Mouse (Mus musculus) lung, postnatal 10 days (tissue): ENCODE data around the gene Fam120c.
"Not testable (repeated sequence)": the region's sequence is repeated elsewhere in the genome, so short reads cannot be mapped to it uniquely, and the experiment has no call there.

ENCODE experiments used
- DNase-seq: peaks from one replicate; pipeline ENCODE4 v3.0.0; 2021

Gene Fam120c

GRCm38 (mm10) chrX:151343761-151344500 is at the start of gene Fam120c:
Gene Fam120c, plus strand, starts transcription at chrX:151344175.
- peak; percentile 88 for DNase-seq

GRCm38 (mm10) chrX:151298329-151298728 is 45.6 kb upstream of the Fam120c start:
- DNase-seq = no peak

GRCm38 (mm10) chrX:151313732-151314131 is 30.2 kb upstream of the Fam120c start:
- DNase-seq = no peak

GRCm38 (mm10) chrX:151333615-151334014 is 10.4 kb upstream of the Fam120c start:
- DNase-seq = no peak

GRCm38 (mm10) chrX:151337804-151338203 is 6.2 kb upstream of the Fam120c start:
- DNase-seq = peak; percentile 43

GRCm38 (mm10) chrX:151344501-151344984 is 568 bp downstream of the Fam120c start:
- DNase-seq = peak; percentile 36

DNA sequence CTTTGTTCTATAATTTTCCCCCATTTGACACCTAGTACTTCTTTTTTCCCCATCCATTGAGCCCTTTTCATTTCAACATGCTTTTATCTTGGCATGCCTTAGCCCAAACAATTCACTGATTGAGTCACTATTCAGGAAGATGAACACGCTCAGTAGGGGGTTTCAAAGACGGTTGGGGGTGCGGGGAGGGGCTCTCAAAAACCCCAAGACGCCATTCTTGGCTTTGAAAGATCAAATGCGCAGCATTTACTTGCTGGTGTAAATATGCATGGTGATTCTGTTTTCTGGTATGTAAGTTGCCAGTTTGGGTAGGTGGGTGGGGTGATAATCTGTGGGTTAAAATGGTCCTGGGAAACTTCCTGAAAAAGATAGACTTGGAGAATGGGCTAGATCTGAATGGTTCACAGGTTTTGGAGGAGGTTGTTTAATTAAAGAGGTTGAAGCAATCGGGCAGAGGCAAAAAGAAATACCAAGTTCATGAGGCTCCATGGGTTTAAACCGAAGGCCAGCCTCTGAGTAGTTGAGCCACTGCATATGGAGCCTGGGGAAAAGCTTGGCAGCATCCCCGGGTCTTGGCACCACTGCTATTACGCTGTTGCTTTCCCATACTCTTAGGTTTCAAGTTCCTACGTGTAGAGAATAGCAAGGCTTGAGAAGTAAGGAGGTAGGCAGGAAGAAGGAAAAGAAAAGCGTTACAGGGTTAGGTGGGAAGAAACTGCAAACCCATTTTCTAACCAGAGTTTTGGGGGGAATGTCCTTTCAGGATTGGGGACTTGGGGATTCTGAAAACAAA is 1.6 kb downstream of the Fam120c start:
- DNase-seq = no peak

GRCm38 (mm10) chrX:151347278-151347677 is 3.3 kb downstream of the Fam120c start:
- DNase-seq = no peak

GRCm38 (mm10) chrX:151349322-151349721 is 5.3 kb downstream of the Fam120c start:
- DNase-seq = no peak

GRCm38 (mm10) chrX:151418801-151419200 is 74.8 kb downstream of the Fam120c start:
- no peak for DNase-seq

DNA sequence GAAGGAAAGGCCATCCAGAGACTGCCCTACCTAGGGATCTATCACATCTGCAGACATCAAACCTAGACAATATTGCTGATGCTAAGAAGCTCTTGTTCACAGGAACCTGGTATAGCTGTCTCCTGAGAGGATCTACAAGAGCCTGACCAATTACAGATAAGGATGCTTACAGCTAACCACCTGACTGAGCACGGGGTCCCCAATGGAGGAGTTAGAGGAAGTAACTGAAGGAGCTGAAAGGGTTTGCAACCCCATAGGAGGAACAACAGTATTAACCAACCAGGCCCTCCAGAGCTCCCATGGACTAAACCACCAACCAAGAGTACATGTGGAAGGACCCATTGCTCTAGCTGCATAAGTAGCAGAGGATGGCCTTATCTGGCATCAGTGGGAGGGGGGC is 76.8 kb downstream of the Fam120c start:
- DNase-seq = no peak

DNA sequence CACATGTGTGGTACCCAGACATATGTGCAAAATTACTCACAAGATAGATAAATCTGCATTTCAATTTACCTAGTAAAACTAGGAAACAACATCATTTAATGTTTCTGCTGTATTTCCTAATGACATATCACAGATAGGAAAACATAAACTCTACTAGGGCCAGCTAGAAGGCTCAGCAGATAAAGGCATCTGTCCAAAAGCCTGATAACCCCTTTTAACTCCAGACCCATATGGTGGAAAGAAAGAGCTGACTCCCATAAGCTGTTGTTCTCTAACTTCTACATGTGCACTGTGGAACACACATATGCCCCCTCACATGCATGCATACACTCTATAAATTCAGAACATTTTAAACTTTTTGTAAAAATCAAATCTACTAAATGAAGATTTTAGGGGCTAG is 99.7 kb downstream of the Fam120c start:
- no peak for DNase-seq

DNA sequence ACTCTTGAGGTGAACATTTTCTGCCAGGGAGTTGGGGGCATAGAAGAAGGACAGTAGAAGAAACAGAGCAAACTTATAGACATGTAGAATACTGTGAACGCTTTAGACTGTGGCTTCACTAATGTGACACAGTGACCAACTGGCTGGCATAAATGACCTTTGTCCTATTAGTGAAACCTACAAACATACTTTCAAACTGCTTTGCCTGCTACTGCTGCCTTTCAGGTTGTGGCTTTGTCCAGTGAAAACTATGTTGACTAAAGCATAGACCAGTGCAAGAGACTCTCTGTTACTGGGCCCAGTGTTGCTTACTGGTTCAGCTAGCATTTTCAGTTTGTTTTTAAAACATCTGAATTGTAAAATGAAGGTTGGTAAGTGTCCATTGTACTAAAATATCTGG is 100.2 kb downstream of the Fam120c start:
- no peak for DNase-seq

DNA sequence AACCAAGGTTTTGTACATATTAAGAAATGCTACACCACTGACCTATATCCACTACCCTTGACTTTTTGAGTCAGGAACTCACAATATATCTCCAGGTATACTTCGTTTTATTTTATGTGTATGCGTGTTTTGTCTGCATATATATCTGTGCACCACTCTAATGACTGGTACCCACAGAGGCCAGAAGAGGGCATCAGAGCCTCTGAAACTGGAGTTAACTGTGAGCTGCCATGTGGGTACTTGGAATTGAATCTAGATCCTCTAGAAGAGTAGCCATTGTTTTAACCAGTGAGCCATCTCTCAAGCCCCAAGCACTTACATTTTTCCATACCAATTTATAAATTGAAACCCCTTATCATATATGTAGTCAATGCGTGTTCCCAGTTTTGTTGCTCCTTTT is 144.2 kb downstream of the Fam120c start:
- no peak for DNase-seq

GRCm38 (mm10) chrX:151493269-151493668 is 149.3 kb downstream of the Fam120c start:
- DNase-seq = not testable (repeated sequence)

DNA sequence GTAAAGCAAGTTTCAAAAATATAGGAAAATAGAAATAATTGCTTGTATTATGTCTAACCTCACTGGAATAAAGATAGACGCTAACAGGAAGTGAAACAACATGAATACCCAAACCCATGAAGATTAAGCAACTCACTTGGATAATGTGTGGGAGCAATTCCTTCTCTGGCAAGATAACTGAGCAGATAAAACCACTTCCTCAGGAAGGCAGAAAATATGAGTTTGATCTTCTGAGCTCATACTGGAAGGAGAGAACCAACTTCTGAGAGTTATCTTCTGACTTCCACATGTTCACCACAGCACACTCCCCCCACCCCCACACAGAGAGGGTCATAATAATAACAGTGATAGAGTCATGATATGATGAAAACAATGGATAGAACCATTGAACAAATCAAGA is 152.6 kb downstream of the Fam120c start:
- DNase-seq = no peak

- no peak for DNase-seq
Observed at GRCm38 (mm10) chrX:151508536-151508935, 164.6 kb downstream of the Fam120c start.

GRCm38 (mm10) chrX:151509906-151510305 is 165.9 kb downstream of the Fam120c start:
- no peak for DNase-seq

DNA sequence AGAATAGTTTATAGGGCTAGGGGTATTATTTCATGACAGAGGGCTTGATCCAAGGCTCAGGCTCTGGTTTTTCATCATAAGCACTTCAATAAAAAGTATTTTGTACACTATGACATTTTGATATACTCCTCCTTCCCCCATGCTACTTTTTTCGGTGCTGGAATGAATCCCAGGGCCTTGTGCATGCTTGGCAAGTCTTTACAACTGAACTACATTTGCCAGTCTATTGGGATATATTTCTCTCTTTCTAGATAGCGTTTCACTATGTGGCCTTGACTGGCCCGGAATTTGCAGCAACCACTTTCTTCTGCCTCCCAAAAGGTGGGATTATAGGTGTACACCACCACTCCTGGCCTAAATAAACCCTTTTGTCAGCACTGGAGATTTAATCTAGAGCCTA is 169.1 kb downstream of the Fam120c start:
- no peak for DNase-seq

DNA sequence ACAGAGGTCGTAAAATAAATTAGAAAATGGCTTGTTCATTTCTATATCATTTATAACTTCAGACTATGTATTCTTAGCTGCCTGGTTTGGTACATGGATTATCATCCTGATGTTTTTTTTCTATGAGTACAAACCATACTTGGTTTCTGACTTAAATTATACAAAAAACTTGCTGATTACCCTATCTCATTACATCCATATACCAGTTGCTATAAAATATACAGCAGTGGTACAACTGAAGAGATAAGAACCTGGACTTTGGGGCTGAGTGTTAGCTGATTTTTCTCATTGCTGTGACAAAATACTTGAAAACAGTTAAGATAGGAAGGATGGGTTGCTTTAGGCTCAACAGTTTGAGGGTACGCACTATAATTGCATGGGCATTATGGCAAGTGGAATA is 169.7 kb downstream of the Fam120c start:
- no peak for DNase-seq

DNA sequence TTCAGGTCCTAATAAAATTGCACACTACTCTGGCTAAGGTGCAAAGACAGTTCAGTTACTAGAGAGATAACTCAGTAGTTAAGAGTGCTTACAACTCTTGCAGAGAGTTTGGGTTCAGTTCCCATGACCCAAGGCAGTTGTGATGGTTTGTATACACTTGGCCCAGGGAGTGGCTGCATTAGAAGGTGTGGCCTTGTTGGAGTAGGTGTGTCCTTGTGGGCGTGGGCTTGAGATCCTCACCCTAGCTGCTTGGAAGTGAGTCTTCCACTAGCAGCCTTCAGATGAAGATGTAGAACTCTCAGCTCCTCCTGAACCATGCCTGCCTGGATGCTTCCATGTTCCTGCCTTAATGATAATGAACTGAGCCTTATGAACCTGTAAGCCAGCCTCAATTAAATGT is 174.2 kb downstream of the Fam120c start:
- no peak for DNase-seq

GRCm38 (mm10) chrX:151520127-151520457 is 176.1 kb downstream of the Fam120c start:
- DNase-seq = no peak

- DNase-seq = peak; percentile 97
Observed at GRCm38 (mm10) chrX:151520458-151521322, 176.7 kb downstream of the Fam120c start, which contains the start of gene Phf8. Gene Phf8, plus strand, starts transcription at chrX:151520672.
